Mouse (Mus musculus) hindbrain, embryonic 15.5 days (tissue): ENCODE data around the gene Clca4b. TPM values are rescaled to one million over a fixed set of nuclear protein-coding genes. Genes with fewer than 3 reads are reported as not detected.
"Not testable (repeated sequence)": the region's sequence is repeated elsewhere in the genome, so short reads cannot be mapped to it uniquely, and the experiment has no call there.

ENCODE experiments used
- ATAC-seq: fragments of 200-750 bp; cut with Nextera tagmentation; 2 replicates; pipeline ENCODE4 v1.8.0; 2017; ENCODE audit warnings: low read depth, moderate number of reproducible peaks, moderate TSS enrichment; ENCODE audit not compliant: low FRiP score
- H3K27ac ChIP-seq: fragments of 300-500 bp; sonication (generic); replicated peaks from 2 replicates; pipeline ENCODE4 v1.5.1; 2015; ENCODE audit warnings: mild to moderate bottlenecking, inconsistent platforms
- H3K27me3 ChIP-seq: fragments of 300-500 bp; sonication (generic); 2 replicates; pipeline ENCODE4 v1.6.1; 2015; ENCODE audit warnings: control low read depth, inconsistent platforms
- H3K36me3 ChIP-seq: fragments of 300-500 bp; sonication (generic); 2 replicates; pipeline ENCODE4 v1.6.1; 2015; ENCODE audit warnings: control low read depth, inconsistent platforms
- H3K4me1 ChIP-seq: fragments of 300-500 bp; sonication (generic); replicated peaks from 2 replicates; pipeline ENCODE4 v1.6.1; 2015; ENCODE audit warnings: control low read depth, inconsistent platforms
- H3K4me2 ChIP-seq: fragments of 300-500 bp; sonication (generic); 2 replicates; pipeline ENCODE4 v1.6.1; 2015; ENCODE audit warnings: moderate library complexity, mild to moderate bottlenecking, inconsistent platforms
- H3K4me3 ChIP-seq: fragments of 300-500 bp; sonication (generic); 2 replicates; pipeline ENCODE4 v1.5.1; 2015; ENCODE audit warnings: mild to moderate bottlenecking, inconsistent platforms
- H3K9ac ChIP-seq: fragments of 300-500 bp; sonication (generic); 2 replicates; pipeline ENCODE4 v1.6.1; 2015; ENCODE audit warnings: inconsistent platforms
- H3K9me3 ChIP-seq: fragments of 300-500 bp; sonication (generic); 2 replicates; pipeline ENCODE4 v1.6.1; 2016; ENCODE audit warnings: control low read depth, inconsistent platforms
- WGBS: fragments of 180-500 bp; shearing (Covaris S2); methylation state at CpG from one replicate; pipeline ENCODE4 v1.1.7; 2015; 5-methylcytosine and 5-hydroxymethylcytosine counted together
- polyA plus RNA-seq: library from polyadenylated mRNA; unstranded; fragments of >200 nt; fragmentation: Nextera tagmentation; extraction: Ambion mirVana; gene quantifications from 2 replicates; pipeline ENCODE4 v1.2.1, GENCODE M21; 2015

Clca4b gene
- polyA plus RNA-seq, 1 experiment from 2014 or later: not detected

DNA sequence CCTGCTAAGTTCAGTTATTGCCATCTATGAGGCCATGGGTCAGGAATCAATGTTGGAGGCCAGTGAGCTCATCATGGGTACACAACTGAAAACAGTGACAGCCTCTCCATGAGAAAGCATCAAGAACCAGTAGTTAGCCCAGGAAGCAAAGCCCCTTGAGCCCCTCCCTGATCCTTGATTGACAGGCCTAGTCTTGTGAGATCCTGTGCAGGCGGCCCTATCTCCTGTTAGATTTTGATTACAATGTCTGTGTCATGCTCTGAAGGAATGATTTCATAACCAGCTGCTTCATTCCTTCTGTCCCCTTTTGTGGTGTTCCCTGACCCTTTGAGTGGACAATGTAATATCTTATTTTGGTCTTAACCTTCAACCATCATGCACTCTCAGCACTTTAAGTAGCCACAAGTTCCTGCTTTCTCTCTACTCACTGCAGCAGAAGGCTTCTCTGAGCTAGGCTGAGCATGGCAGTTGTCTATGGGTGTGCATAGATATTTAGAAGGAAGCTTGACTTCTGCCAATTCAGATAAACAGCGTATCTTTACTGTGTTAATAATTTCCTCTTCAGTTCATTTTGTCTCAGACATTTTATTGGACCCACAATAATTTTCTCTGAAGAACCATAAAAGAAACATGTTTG is 35.2 kb downstream of the Clca4b start:
- Histone ChIP-seq H3K4me1 (no peaks in the 10 kb centered on the region), H3K9ac (no peak overlapping the region), H3K4me3 (no peak overlapping the region), H3K4me2 (no peak overlapping the region), H3K9me3 (no peaks in the 10 kb centered on the region), H3K27ac (no peak overlapping the region), H3K36me3 (no peaks in the 10 kb centered on the region), H3K27me3 (no peaks in the 10 kb centered on the region)
- no peak for ATAC-seq
- WGBS: 88% methylated on average over 2 of the region's 2 CpGs

- ATAC-seq: no peak
- no peak overlapping the region for H3K4me3 ChIP-seq
- H3K27ac ChIP-seq: no peak overlapping the region
- no peaks in the 10 kb centered on the region for H3K4me1 ChIP-seq
- no peaks in the 10 kb centered on the region for H3K9me3 ChIP-seq
- H3K9ac ChIP-seq: no peak overlapping the region
- no peaks in the 10 kb centered on the region for H3K36me3 ChIP-seq
- H3K4me2 ChIP-seq: no peak overlapping the region
- WGBS: 53% methylated on average over 2 of the region's 2 CpGs
- no peaks in the 10 kb centered on the region for H3K27me3 ChIP-seq
Measured at GRCm38 (mm10) chr3:144890246-144890758, 42.0 kb downstream of the Clca4b start.

- Histone ChIP-seq H3K4me3 (no peak overlapping the region), H3K9ac (no peak overlapping the region), H3K9me3 (no peaks in the 10 kb centered on the region), H3K36me3 (no peaks in the 10 kb centered on the region), H3K27me3 (no peaks in the 10 kb centered on the region), H3K4me2 (no peak overlapping the region), H3K4me1 (no peaks in the 10 kb centered on the region), H3K27ac (no peak overlapping the region)
- no peak for ATAC-seq
Measured at GRCm38 (mm10) chr3:144886957-144887356, 45.4 kb downstream of the Clca4b start.

- H3K9ac ChIP-seq, H3K36me3 ChIP-seq, H3K4me1 ChIP-seq, H3K9me3 ChIP-seq, H3K27me3 ChIP-seq, H3K27ac ChIP-seq, H3K4me2 ChIP-seq, H3K4me3 ChIP-seq, ATAC-seq: not testable (repeated sequence)
- 34% methylated on average over 4 of the region's 4 CpGs for WGBS
Measured at GRCm38 (mm10) chr3:144872012-144872411, 60.3 kb downstream of the Clca4b start.

Other genes with a start within 250 kb of the Clca4b start
- 111 and 112 TPM in 2 replicates for gene Sh3glb1, start 212.2 kb downstream of the Clca4b start, polyA plus RNA-seq
- gene Clca3a1, start 171.6 kb downstream of the Clca4b start, polyA plus RNA-seq: 0.13 and 0.16 TPM in 2 replicates
- 0.16 and 0.22 TPM in 2 replicates for gene Clca3a2, start 113.0 kb downstream of the Clca4b start, polyA plus RNA-seq
- gene Clca3b, start 83.2 kb downstream of the Clca4b start, polyA plus RNA-seq: not detected in 2 replicates
- 0.05 TPM in 1 of 2 replicates, not detected in the other for gene Clca4a, start 42.5 kb upstream of the Clca4b start, polyA plus RNA-seq
- gene Clca1, start 100.2 kb upstream of the Clca4b start, polyA plus RNA-seq: not detected in 2 replicates
- gene Clca2, start 166.9 kb upstream of the Clca4b start, polyA plus RNA-seq: not detected in 2 replicates
- 9.5 and 11.7 TPM in 2 replicates for gene Odf2l, start 186.1 kb upstream of the Clca4b start, polyA plus RNA-seq